9 mouse cellular contexts compared by ENCODE assay signal in genomic region chr17:35705836-35706235, GRCm38 (mm10). TPM values are rescaled to one million over a fixed set of nuclear protein-coding genes. Genes with fewer than 3 reads are reported as not detected.
DNase-seq lines count a peak whose midpoint lies in the region; TF ChIP-seq lines count a peak whose summit lies in the region.
"Had no signal": no experiment of that assay in that cellular context is flagged by ENCODE, and none has a peak within 500 bp of the region (broad histone marks: within the 10 kb centered on the region; RNA-seq: fewer than 3 reads in every experiment).

No protein-coding gene starts in this region.

- H3K27ac ChIP-seq in CH12.LX (ENCODE audit: insufficient read depth, low read depth): no peak overlapping the region
- no peak overlapping the region for H3K27ac ChIP-seq in bone marrow, adult 2 months (ENCODE audit: control insufficient read depth, insufficient read depth, low read depth, low read length, poor library complexity)
- H3K27ac ChIP-seq: liver, embryonic 13.5 days had no signal

- DNase-seq in kidney, adult 18-20 months: peak; percentile 59
- DNase-seq in kidney, adult 11 months: no peak
- DNase-seq in CH12.LX (ENCODE audit: extremely low read depth): peak; percentile 46
- DNase-seq in heart, postnatal 14 days: peak; percentile 35 to 65
- DNase-seq in lung, postnatal 14 days: peak; percentile 61
- peak; percentile 46 for DNase-seq in thymus, postnatal 25 days
- no peak for DNase-seq in urinary bladder, postnatal 4 days (ENCODE audit: low spot score in 2 of 2)
- DNase-seq: liver, embryonic 13.5 days had no signal

- peaks cover 41% of the 10 kb centered on the region for H3K27me3 ChIP-seq in CH12.LX (replicated peaks)

- intact Hi-C loops in heart, postnatal 14 days (cut with DNase I): loop anchor here (2.0 kb wide), 1 partner anchor 19 kb away; no protein-coding TSS in a partner anchor

- no peak for TF ChIP-seq EP300 in CH12.LX (IDR thresholded peaks at IDR 0.05; ENCODE audit: low read length)

- peak; percentile 35 for TF ChIP-seq RAD21 in CH12.LX (IDR thresholded peaks at IDR 0.05; ENCODE audit: low read depth, low read length)

- H3K4me1 ChIP-seq in CH12.LX (ENCODE audit: control insufficient read depth in 1 of 2, insufficient read depth in 2 of 2): peaks cover 3 to 38% of the 10 kb centered on the region in 2 experiments; a peak in 2 of 4 replicates
- H3K4me1 ChIP-seq in bone marrow, adult 2 months (ENCODE audit: control insufficient read depth, insufficient read depth, low read length): no peaks in the 10 kb centered on the region

- dilution Hi-C loops in CH12.LX (cut with MboI; ENCODE audit: extremely low pct_ligation_motif_present, extremely low pct_unique_long_range_greater_than_20kb, low sequenced_read_pairs): no loop called here

- no peaks in the 10 kb centered on the region for H3K9me3 ChIP-seq in CH12.LX (replicated peaks; ENCODE audit: low read length)
- H3K9me3 ChIP-seq: liver, embryonic 13.5 days had no signal

- no peak overlapping the region for H3K4me2 ChIP-seq in CH12.LX (ENCODE audit: insufficient read depth, low read depth, poor library complexity, severe bottlenecking)
- H3K4me2 ChIP-seq: liver, embryonic 13.5 days had no signal

- H3K36me3 ChIP-seq in CH12.LX (replicated peaks in 1 of 2; ENCODE audit: control insufficient read depth in 1 of 2, insufficient read depth in 1 of 2, low read length in 1 of 2): no peaks in the 10 kb centered on the region
- H3K36me3 ChIP-seq: liver, embryonic 13.5 days had no signal

- no peaks in the 10 kb centered on the region for H3K79me2 ChIP-seq in CH12.LX (replicated peaks; ENCODE audit: control insufficient read depth, extremely low read depth, insufficient read depth, poor library complexity, severe bottlenecking)

- TF ChIP-seq POLR2A in CH12.LX (IDR thresholded peaks at IDR 0.05; ENCODE audit: low read depth, low read length): no peak
- no peak for TF ChIP-seq POLR2A in bone marrow, adult 2 months (IDR thresholded peaks at IDR 0.05; ENCODE audit: borderline replicate concordance, control insufficient read depth, low read depth, low read length)

- H3K9ac ChIP-seq in CH12.LX (ENCODE audit: insufficient read depth, low read depth): no peak overlapping the region
- H3K9ac ChIP-seq: liver, embryonic 13.5 days had no signal

- WGBS in bone marrow, adult 2 months: 14% methylated on average over 4 of the region's 4 CpGs

- H3K4me3 ChIP-seq in CH12.LX (replicated peaks in 1 of 3; ENCODE audit: low read depth in 2 of 3, low read length in 2 of 3, poor library complexity in 1 of 3): no peak overlapping the region
- H3K4me3 ChIP-seq in bone marrow, adult 2 months (replicated peaks; ENCODE audit: control insufficient read depth, low read depth, low read length): no peak overlapping the region
- H3K4me3 ChIP-seq: liver, embryonic 13.5 days had no signal

- in situ Hi-C loops in CH12.LX (cut with MboI; ENCODE audit: low pct_ligation_motif_present, low pct_unique_long_range_greater_than_20kb, low sequenced_read_pairs): no loop called here

- TF ChIP-seq CTCF in CH12.LX (conservative IDR thresholded peaks at IDR 0.05 in 1 of 2, IDR thresholded peaks at IDR 0.05 in 1 of 2; ENCODE audit: low read depth in 2 of 2, low read length in 2 of 2): peak; percentile 32 to 70; a peak in 3 of 4 replicates
- TF ChIP-seq CTCF in bone marrow, adult 2 months (IDR thresholded peaks at IDR 0.05; ENCODE audit: control insufficient read depth, insufficient read depth, low read length): peak; percentile 44; the same call in 1 of the 2 replicates

TF ChIP-seq in CH12.LX, 34 proteins besides CTCF, POLR2A, EP300 and RAD21:
- TF ChIP-seq ZKSCAN1 (IDR thresholded peaks at IDR 0.05; ENCODE audit: borderline replicate concordance, low read depth, low read length): no peak
- 0 out of 2 replicates have a peak, but pooled peaks have one; percentile 24 for TF ChIP-seq BHLHE40 (IDR thresholded peaks at IDR 0.05; ENCODE audit: low read depth, low read length)
- no peak for TF ChIP-seq ETS1 (conservative IDR thresholded peaks at IDR 0.05; ENCODE audit: low read depth, low read length)
- TF ChIP-seq SMC3 (IDR thresholded peaks at IDR 0.05; ENCODE audit: low read depth, low read length): peak; percentile 44
- no peak for TF ChIP-seq MXI1 (IDR thresholded peaks at IDR 0.05; ENCODE audit: low read depth, low read length)
- TF ChIP-seq E2F4 (IDR thresholded peaks at IDR 0.05; ENCODE audit: insufficient replicate concordance, low read depth, low read length): no peak
- TF ChIP-seq ZNF384 (IDR thresholded peaks at IDR 0.05; ENCODE audit: low read depth, low read length): 0 out of 2 replicates have a peak, but pooled peaks have one; percentile 30

RNA-seq across cellular contexts. Expression of gene Ddr1, which starts 1.4 kb away (rescaled TPM):
- 3.5 and 3.6 TPM in 2 replicates for total RNA-seq in CH12.LX (2012; rRNA removed)
- total RNA-seq in CH12.LX (2014; rRNA removed): 0.83 and 1.3 TPM in 2 replicates
- 3.0 and 3.1 TPM in 2 replicates for polyA plus RNA-seq in CH12.LX (2012; ENCODE audit: insufficient read length, low read depth)
- polyA plus RNA-seq in bone marrow, adult 2 months (2011; ENCODE audit: insufficient read depth, insufficient read length, low replicate concordance, missing spikeins): 2.4 and 6.0 TPM in 2 replicates
- total RNA-seq in heart, postnatal 14 days (2021): 10 to 100 TPM; 40.1 to 44.1 TPM

RNA-seq across cellular contexts. Expression of gene Gtf2h4, which starts 32.3 kb away (rescaled TPM):
- total RNA-seq in CH12.LX (2012; rRNA removed) (51.7 and 55.7 TPM in 2 replicates), CH12.LX (2014; rRNA removed) (35.3 and 40.7 TPM in 2 replicates)
- polyA plus RNA-seq in CH12.LX (2012; ENCODE audit: insufficient read length, low read depth): 40.0 and 40.4 TPM in 2 replicates
- 12.5 and 21.1 TPM in 2 replicates for polyA plus RNA-seq in bone marrow, adult 2 months (2011; ENCODE audit: insufficient read depth, insufficient read length, low replicate concordance, missing spikeins)
- 10 to 100 TPM; 16.8 to 23.2 TPM for total RNA-seq in heart, postnatal 14 days (2021)

RNA-seq across cellular contexts. Expression of gene Vars2, which starts 38.4 kb away (rescaled TPM):
- total RNA-seq in CH12.LX (2012; rRNA removed) (26.3 and 30.3 TPM in 2 replicates), CH12.LX (2014; rRNA removed) (14.0 and 16.5 TPM in 2 replicates)
- 23.0 and 26.6 TPM in 2 replicates for polyA plus RNA-seq in CH12.LX (2012; ENCODE audit: insufficient read length, low read depth)
- polyA plus RNA-seq in bone marrow, adult 2 months (2011; ENCODE audit: insufficient read depth, insufficient read length, low replicate concordance, missing spikeins): 13.1 and 25.0 TPM in 2 replicates
- total RNA-seq in heart, postnatal 14 days (2021): 10 to 100 TPM; 29.6 to 30.7 TPM

Comparison
In these comparisons a context has a peak if more than half of its experiments do, and no peak if none do; other contexts are left out.
1. DNase-seq: peak in kidney, adult 18-20 months (single experiment), CH12.LX (single experiment), heart, postnatal 14 days (2 of 2), lung, postnatal 14 days (single experiment) and thymus, postnatal 25 days (single experiment); none in kidney, adult 11 months (single experiment) and urinary bladder, postnatal 4 days (0 of 2).
2. RNA of gene Ddr1, which starts 1.4 kb away (total RNA-seq): 40.1 to 44.1 TPM in heart, postnatal 14 days; 0.83 to 3.6 TPM in CH12.LX; every median in the first group is over 4 times any median in the second.